Mouse (Mus musculus): ENCODE results near the gene Fam83g.
"Not testable (repeated sequence)": the region's sequence is repeated elsewhere in the genome, so short reads cannot be mapped to it uniquely, and the experiment has no call there.

The Fam83g gene

DNA sequence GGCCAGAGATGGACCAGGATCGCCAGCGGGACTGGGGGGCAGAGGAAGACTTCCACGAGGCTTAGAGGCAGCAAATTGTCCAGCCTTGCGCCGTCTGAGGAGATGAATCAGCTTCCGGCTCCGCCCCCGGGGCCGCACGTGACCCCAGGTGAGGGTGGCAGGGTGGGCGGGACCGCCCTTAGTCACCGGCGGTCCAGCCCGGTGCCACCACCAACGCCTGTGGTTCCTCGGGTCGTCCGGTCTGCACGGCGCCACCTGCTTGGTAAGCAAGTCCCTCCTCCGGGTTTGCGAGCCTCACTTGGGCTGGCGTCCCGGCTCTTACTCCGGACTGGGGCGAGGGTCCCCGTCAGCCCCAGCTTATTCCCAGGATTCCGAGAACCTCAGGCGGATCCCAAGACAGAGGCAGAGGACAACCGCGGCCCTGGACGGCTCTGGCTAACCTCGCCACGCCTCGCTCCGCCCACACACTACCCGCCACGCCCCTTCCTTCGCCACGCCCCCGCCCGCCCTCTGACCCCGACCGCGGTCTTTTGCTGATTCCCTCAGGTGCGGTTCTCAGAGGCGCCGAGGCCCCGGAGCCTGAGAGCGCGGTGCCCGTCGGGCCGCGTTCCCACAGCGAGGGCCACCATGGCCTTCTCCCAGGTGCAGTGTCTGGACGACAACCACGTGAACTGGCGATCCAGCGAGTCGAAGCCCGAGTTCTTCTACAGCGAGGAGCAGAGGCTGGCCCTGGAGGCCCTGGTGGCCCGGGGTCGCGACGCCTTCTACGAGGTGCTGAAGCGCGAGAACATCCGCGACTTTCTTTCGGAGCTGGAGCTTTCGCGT is at the start of gene Fam83g:
TSS of gene Fam83g (plus strand) at position 185 of the 825 bp plus-strand sequence.
- no peak for DNase-seq

DNA sequence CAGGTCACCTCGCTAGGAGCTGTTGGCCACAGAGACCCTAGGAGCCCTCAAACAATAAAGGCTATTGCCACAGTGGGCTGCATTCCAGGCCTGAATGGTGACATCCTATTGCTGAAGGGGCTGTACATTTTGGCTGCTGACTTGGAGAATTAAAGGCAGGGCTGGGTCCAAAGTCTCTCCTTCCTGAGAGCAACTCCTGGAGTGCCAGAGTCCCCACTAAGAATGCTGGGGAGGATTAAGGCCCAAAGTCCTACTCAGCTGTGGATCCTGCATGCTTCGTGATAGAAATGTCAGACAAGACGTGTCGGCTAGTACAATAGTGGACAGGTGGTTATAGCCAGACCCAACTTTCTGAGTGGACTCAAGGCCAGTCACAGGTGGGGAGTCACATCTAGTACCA is 47.6 kb upstream of the Fam83g start:
- not testable (repeated sequence) for DNase-seq

DNA sequence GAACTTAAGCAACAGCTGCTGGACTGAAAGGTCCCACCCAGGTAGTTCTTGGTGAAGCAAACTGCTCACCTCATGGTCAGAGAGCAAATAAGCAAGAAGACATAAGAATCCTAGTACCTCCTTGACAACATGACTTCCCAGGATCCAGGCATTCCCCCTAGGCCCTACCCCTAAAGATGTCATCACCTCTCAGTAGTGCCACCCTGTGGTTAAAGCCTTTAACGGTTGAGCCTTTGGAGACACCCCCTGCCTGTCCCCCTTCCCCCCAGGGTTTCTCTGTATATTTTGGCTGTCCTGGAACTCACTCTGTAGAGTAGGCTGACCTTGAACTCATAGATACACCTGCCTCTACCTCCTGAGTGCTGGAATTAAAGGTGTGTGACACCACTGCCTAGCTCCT is 46.5 kb upstream of the Fam83g start:
- no peak for DNase-seq

DNA sequence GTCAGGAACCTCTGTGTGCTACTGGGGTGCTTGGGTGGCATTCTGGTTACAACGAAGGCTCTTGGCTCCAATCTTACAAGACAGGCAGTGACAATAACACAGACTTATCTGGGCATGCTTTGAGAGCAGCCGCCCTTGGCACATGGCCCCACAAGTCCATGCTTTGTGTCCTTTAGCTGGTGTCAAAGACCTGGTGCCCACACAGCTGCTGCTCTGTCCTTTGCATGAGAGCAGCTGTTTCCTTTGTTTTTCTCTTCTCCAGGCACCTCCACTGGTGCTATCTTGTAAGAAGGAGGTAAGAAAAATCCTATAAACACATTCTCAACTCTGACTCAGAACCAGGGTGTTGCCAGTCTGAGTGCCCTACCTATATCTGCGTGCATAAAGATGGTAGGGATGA is 46.0 kb upstream of the Fam83g start:
- DNase-seq = no peak

DNA sequence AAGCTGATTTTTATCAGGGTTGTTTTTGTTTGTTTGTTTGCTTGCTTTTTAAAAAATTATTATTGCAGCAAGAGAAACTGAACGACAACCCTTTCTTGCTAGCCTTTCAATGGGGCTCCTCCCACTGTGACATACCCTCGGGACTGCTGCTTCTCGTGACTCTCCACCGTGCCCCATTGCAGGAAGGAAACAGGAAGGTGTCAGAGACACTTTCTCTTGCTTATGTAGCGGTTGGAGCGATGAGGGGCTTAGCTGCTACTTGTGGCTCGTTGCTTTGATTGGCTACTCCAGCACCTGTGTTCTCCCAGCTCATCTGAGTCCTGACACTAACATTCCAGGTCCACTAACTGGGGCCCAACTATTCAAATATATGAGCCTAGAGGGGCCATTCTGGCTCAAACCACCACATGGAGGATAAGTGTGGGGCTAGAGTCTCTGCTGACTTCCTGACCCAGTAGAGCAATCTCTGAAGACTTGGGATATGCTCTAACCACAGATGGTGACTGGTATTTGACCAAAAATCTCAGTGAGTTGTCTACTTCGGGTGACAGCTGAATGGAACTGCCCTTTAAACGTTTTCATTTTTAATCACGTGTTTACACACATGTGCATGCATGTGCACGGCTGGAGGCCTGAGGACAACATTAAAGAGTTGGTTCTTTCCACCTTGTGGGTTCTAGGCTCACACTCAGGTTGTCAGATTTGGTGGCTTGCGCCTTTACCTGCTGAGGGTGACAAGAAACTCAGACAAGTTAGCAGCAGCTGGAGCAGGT is 44.9 kb upstream of the Fam83g start:
- DNase-seq = no peak

DNA sequence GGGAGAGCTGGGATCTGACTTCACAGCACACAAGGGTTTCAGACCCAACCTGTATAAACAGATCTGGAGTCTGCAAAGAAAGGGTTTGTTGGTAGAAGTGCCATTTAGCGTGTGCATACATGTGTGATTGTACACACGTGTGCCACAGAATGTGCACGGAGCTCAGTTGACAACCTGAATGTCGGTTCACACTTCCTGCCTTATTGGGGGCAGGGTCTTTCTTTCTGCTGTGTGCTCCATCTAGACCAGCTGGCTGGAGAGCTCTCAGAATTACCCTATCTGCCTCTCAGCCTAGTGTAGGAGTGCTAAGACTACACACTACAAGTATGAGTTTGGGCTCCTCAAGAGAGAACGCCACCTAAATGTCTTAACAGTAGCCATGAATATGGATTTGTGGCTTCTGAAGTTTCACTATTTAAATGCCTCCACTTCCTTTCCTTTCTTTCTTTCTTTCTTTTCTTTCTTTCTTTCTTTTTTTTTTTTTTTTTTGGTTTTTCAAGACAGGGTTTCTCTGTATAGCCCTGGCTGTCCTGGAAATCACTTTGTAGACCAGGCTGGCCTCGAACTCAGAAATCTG is 44.2 kb upstream of the Fam83g start:
- DNase-seq = no peak

DNA sequence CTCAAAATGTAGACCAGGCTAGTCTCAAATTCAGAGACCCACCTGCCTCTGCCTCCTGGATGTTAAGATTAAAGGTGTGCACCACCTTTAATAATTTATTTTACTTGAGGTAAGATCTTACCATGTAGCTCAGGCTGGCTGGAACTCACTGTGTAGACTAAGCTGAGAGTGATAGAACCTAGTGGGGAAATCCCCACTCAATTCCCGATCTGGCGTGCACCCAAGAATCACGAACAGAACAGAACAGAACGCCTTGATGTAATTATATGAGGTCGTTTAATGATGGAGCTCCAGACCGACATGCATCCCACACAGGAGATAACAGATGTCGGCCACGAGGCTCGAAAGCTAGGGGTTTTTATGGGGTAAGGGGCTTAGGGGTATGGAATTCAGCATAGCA is 43.3 kb upstream of the Fam83g start:
- not testable (repeated sequence) for DNase-seq

DNA sequence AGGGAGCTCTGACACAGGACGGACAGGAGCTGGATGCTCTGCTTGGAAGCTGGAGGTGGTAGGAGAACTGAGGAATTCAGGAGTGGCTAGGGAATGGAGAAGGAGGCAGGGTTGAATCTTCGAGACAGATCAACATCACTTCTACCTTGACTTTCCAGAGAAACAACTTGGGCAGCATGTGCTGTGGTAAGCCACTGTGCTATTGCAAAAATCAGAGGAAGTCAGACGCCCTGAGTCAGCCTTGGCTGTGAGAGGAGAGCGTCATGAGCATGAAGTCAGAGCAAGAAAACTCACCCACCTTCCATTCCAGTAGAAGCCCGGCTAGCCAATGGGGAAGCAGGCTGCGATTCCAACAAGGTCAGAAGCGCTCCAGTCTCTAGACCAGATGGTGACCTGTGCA is 41.8 kb upstream of the Fam83g start:
- DNase-seq = no peak

DNA sequence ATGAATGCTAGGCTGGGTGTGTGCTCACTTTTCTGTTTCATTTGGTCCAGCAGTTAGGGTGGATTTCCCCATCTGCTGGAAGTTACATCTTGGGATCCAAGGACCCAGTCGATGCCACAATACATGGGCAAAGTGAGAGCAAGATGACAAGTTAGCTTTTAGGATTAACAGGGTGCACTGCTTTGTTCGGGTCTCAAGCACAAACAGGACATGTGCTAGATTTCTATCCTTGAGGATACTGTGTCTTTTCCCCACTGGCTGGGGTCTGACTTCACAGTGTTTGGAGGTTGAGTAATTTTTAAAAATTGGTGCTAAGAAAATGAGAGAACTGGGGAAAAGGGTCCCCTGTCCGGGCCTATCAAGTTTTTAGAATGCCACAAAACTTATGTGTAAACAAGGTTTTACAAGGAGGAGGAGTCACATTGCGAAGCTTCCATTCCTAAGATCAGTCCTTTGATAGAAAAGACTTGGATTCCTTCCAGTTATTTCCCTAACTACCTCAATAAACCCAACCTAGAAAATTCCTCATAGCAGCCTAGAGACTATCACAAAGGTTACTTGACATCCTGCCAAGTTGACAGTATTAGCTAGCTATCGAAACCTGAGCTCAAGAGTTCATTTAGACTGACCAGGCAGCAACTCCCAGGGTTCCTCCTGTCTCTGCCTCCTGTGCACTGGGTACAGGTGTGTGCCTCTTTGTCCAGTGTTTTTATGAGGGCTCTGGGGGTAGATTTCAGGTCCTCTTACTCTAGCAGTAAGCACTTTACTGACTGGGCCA is 40.5 kb upstream of the Fam83g start:
- no peak for DNase-seq

DNA sequence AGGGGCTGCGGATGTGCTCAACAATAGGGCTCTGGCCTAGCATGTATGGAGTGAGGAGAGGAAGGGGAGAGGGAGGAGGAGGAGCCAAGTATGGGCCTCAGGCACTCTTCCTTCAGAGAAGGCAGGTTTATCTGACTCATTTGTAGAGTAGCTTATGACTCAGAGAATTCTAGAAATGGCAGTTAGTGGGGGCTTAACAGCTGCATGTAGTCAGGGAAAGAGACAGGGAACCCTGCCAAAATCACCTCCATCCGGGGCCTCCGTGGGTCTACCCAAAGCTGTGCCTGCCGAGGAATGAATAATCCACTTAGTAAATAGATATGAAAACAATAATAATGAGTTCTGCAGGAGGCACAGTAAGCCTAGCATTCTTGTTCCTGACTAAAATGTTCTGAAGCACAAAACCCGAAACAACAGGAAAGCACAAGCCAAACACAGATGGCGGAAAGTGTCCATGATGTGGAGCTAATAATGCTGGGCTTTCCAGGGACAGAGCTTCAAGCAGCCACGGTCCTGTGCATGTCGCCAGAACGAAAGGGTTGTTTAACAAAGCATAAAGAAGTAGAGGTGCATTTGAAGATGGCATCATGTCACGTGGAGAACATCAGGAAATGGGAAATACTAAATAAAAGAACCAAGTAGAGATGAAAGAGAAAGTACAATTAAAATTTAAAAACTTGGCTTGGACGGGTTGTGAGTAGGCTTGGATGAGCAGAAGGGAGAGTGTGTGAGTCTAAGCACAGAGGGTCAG is 39.1 kb upstream of the Fam83g start:
- DNase-seq = no peak

DNA sequence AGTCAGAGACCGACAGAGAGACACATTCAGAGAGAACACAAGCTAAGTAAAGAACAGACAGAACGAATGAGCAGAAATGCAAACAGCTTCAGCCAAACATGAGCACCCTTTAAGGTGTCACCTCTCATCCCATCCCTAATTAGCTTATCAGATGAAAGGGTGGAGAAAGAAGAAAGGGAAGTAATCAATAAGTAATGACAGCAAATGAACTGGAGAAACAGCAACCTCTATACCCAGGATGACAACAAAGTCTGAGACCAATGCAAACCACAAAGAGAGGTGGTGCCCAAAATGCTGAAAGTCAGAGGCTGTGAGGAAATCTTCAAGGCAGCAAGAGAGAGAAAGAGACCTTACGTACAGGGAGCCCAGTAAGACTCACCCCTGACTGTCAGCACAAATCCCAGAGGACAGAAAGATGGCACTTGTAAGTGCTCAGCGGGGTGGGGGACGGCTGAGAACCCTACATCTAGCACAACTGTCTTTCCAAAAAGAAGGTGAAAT is 38.5 kb upstream of the Fam83g start:
- no peak for DNase-seq

DNA sequence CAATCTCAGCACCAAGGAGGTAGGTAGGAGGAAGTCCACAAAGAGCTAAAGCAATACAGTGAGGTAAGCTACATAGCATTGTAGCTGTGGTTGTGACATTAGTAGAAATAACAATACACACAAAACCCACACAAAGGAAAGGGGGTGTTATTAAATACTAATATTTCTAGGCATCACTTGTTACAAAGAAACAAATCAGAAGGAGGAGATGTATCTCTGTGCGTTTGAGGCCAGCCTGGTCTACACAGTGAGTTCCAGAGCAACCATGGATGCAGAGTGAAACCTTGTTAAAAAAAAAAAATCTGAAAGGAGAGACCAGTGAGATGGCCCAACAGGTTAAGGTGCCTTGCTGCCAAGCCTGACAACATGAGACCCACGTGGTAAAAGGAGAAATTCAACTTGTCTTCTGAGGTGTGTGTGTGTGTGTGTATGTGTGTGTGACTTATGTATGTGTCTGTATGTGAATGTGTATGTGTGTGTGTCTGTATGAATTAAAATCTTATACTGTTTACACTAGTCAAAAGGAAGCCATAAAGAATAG is 37.3 kb upstream of the Fam83g start:
- DNase-seq = no peak

DNA sequence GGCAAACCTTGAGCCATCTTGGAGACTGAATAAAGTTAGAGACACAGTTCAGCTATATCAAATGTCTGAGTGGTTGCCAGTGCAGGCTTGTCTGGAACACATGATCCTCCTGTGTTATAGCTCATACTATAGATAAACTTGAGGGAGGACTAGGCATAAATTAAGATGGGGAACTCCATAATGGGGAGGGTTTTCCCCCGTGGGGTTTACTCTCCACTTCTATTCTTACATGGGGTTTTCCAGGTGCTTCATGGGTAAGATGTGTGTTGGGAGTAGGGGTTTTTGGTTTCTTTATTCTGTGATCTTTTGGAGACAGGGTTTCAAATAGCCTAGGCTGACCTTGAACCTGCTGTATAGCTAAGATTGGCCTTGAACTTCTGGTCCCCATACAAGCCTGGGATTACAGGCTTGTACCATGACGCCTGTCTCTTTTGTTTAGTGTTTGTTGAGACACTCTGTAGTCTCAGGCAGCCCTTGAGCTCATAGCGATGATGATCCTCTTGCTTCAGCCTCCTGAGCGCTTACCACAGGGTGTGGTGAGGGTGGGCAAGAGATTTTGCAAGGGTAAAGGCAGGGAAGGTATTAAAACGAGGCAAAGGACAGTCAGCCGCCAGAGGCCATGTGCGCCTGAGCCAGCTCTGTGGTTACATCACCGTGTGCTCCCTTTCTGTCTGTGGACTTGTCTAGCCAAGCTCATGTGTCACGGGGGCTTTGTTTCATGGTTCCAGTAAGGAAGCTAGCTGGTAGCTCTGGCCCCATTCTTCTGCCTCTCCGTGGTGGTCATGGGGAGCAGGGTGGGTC is 36.6 kb upstream of the Fam83g start:
- DNase-seq = no peak

DNA sequence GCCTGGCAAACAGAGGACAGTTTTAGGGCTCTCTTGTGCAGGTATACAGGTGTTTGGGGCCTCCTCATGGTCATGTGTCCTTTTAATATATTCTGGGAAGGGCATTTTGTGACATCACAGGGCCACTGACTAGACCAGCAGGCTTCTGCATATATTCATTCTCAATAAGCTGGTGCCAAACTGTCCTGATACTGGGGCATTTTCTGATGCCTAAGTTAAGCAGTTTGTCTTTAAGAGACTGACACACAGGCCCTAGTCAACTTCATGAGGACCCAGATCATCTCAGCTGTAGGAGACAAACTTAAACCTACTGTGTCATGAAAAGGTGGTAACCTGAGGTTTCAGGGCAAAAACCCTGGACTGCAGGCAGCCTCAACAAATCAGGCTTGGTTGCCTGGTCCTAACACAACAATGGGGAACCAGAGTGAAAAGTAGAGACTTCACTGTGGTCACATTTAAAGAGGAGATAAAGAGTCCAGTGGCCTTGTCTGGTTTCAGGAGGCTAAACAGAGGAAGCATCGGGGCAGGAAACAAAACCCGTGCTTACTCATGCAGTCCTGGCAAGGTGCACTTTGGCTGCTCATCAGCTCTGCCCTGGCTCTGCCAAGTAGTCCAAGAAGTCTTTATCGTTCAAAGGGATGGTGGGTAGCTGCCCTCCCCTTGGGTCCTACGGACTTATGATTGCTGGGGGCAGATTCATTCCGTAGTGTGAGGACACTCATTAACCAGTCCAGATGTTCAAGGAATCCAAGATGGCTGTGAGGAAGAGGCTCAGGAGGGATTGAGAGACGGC is 35.7 kb upstream of the Fam83g start:
- no peak for DNase-seq

DNA sequence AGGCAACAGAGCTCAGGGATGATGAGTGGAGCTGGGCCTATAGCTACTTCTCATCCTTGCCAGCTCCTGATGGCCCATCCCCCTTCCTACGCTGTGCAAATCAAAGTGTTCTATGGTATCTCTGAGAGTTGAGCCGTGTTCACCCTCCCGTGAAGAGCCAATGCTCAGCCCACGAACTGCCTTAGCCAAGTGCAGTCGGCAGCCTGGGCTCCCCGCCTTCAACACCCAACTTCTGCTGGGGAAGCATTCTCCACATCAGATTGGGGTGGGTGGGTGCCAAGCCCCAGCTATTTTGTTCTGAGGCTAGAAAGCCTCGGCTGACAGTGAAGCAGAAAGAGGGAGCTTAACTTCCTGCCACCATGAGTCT is 35.2 kb upstream of the Fam83g start:
- no peak for DNase-seq

DNA sequence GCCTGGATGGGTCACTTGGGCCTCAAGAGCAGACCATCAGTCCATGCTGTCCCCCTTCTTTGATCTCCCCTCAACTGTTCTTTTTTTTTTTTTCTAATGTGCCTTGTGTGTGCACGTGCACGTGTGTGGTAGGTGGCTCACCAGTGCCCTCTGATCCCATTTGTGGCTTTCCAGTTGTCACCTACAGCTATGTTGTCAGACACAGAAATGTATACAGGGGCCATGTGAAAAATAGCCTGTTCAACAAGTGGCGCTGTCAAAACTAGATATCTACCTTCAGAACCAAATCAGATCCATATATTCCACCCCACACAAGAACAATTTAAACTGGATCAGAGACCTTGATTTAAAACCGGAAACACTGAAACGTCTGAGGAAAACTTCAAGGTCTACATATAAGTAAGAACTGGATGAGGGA is 34.7 kb upstream of the Fam83g start:
- DNase-seq = no peak

DNA sequence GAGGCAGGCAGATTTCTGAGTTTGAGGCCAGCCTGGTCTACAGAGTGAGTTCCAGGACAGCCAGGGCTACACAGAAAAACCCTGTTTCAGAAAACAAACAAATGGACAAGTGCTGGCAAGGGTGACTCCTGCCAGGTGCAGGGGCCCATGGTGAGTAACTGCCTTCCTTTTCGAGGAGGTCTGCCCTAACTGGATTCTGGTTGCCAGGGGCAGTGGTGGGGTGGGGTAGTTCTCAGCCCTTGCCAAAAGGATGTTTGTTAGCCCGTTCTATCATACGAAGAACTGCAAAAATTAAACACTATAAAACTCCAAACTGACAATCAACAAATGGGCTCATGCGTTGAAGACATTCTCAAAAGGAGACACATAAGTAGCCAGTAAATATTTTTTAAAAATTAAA is 34.3 kb upstream of the Fam83g start:
- no peak for DNase-seq

DNA sequence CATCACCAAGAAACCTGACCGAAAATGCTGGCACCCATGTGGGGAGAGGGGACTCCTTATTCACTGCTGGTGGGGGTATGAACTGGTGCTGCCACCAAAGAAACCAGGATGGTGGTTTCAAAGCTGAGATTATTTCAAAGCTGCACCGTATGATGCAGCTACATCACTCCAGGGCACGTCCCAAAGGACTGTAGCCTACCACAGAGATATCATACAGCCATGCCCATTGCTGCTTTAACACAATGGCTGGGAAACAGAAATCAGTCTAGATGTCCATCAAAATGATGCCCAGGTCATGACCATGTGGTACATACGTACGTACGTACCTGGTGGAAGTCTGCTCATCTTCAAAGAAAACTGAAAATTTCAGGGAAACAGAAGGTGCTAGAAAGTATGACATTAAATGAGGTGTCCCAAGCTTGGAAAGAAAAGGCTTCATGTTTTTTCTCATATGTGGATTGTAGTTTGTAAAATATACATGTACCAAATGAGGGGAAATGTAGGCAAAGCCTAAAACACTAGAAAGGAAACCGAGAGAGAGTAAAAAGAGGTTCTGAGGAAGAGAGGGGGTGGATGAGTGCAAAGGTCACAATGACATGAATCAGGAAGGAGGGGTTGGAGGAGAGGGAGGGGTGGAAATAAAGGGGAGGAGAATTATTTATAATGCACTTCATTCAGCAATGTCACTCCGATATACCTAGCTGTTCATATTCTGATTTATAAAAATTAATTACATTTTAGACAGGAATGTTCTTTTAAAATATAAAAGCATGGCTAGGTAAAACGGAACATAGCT is 33.2 kb upstream of the Fam83g start:
- DNase-seq = no peak

DNA sequence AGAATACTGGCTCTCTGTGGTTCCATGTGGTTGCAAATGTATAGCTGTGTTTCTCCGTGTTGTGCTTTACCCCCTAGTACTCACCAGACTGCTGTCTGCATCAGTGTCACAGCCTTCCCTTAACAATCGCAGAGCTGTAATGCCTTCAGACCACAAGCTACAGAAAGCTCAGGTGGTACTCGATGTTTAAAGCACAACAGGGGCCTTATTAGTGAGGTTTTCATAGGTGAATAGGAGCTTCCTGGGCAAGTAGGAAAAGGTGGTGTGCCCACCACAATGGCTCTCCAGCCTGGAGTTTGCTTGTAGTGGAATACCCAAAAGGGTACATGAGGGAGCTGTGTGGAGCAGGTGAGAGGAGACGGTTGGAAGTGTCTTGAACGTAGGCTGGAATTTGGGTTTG is 31.7 kb upstream of the Fam83g start:
- no peak for DNase-seq

Data from cerebellum, adult 11-12 months (tissue).